Mouse (Mus musculus) left cerebral cortex, postnatal 36 days (tissue): ENCODE measurements around the gene Gm21677. TPM values are rescaled to one million over a fixed set of nuclear protein-coding genes. Genes with fewer than 3 reads are reported as not detected.
"Not testable (repeated sequence)": the region's sequence is repeated elsewhere in the genome, so short reads cannot be mapped to it uniquely, and the experiment has no call there.

ENCODE experiments used
- DNase-seq, 2 experiments: peaks; one replicate each; pipeline ENCODE4 v3.0.0; 2021 to 2022; ENCODE audit warnings: low spot score in 2 of 2, mixed read lengths in 1 of 2
- intact Hi-C: fragments of 180-260 bp; cut with DNase I; formaldehyde crosslinking; loops from one replicate; pipeline ENCODE4 v1.15.1; 2025
- total RNA-seq, 2 experiments: library from RNA; stranded (reverse); gene quantifications; 2 replicates each; pipeline ENCODE4 v1.2.3; 2021

The Gm21677 gene
- not detected for total RNA-seq

DNA sequence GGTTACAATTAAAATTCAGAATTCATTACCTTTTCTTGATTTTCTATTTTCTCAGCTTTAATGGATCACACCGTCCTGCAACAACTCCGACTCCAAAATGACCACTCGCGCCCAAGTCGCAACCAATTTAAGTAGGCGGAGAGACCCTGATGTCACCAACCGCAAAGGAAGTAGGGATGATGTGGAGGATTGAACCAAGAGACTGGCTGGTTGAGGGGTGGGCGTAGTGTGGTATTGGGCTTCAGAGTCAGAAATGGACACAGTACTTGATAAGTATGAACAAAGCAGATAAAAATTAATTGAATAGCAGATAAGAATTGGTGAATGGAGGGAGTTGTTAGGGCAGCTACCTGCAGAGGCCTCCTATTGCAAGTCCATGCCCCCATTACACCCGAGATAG, at the start of gene Gm21677:
TSS of gene Gm21677 (minus strand) at position 101 of the 400 bp plus-strand sequence.
- intact Hi-C loops, DNase-seq: not testable (repeated sequence)

DNA sequence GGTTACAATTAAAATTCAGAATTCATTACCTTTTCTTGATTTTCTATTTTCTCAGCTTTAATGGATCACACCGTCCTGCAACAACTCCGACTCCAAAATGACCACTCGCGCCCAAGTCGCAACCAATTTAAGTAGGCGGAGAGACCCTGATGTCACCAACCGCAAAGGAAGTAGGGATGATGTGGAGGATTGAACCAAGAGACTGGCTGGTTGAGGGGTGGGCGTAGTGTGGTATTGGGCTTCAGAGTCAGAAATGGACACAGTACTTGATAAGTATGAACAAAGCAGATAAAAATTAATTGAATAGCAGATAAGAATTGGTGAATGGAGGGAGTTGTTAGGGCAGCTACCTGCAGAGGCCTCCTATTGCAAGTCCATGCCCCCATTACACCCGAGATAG, 39.0 kb upstream of the Gm21677 start, which contains the start of gene Gm21693:
TSS of gene Gm21693 (minus strand) at position 101 of the 400 bp plus-strand sequence.
- intact Hi-C loops, DNase-seq: not testable (repeated sequence)

DNA sequence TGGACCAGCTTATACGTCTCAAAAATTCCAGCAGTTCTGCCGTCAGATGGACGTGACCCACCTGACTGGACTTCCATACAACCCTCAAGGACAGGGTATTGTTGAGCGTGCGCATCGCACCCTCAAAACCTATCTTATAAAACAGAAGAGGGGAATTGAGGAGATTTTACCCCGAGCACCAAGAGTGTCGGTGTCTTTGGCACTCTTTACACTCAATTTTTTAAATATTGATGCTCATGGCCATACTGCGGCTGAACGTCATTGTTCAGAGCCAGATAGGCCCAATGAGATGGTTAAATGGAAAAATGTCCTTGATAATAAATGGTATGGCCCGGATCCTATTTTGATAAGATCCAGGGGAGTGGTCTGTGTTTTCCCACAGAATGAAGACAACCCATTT, 34.4 kb upstream of the Gm21677 start:
- DNase-seq, intact Hi-C loops: not testable (repeated sequence)

Other genes with a start within 250 kb of the Gm21677 start
- not detected for gene Gm21693, start 38.9 kb upstream of the Gm21677 start, total RNA-seq
- not detected for gene Gm21704, start 103.7 kb upstream of the Gm21677 start, total RNA-seq
- gene Gm21708, start 103.7 kb upstream of the Gm21677 start, total RNA-seq, result not detected